Mouse (Mus musculus): ENCODE measurements around the gene Bmpr2. TPM values are rescaled to one million over a fixed set of nuclear protein-coding genes. Genes with fewer than 3 reads are reported as not detected.
"Not testable (repeated sequence)": the region's sequence is repeated elsewhere in the genome, so short reads cannot be mapped to it uniquely, and the experiment has no call there.

The Bmpr2 gene
- 7.8 and 7.9 TPM in 2 replicates for polyA plus RNA-seq (2015; fragmentation: Nextera tagmentation; extraction: Ambion mirVana)

- Histone ChIP-seq H3K4me1 (peaks cover 7% of the 10 kb centered on the region; the same call in 1 of the 2 replicates), H3K9ac (peak within 1 kb of the TSS; percentile 93), H3K27me3 (replicated peaks) (no peaks in the 10 kb centered on the region), H3K27ac (peak within 1 kb of the TSS; percentile 99), H3K4me2 (peak within 1 kb of the TSS; percentile 85), H3K9me3 (no peaks in the 10 kb centered on the region), H3K4me3 (replicated peaks) (peak within 1 kb of the TSS; percentile 87), H3K36me3 (no peaks in the 10 kb centered on the region)
- ATAC-seq (ENCODE audit: insufficient read depth, low FRiP score, low read depth) = peak; percentile 88
- under 1% methylated on average over 66 of the region's 75 CpGs for WGBS
These were observed at the start of gene Bmpr2 for GRCm38 (mm10) chr1:59763164-59763768. Gene Bmpr2 (plus strand): TSS chr1:59763400.

DNA sequence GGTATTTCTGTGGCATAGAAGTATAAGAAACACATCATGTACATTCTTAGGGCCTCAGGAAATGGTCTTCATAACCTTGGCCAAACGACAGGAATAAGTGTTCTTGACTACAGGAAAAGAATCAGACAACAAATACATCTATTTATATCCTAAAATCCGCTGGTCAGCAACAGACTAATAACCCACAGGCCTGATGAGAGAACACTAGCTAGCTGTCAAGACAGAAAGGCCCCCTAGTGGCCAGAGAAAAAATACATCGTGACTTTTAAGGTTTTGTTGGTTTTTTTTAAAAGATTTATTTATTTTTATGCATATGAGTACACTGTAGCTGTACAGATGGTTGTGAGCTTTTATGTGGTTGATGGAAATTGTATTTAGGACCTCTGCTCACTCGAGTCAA is 43.3 kb upstream of the Bmpr2 start:
- WGBS = 32% methylated on average over 4 of the region's 4 CpGs
- no peak overlapping the region for H3K27ac ChIP-seq
- H3K9me3 ChIP-seq = no peaks in the 10 kb centered on the region
- H3K36me3 ChIP-seq = peaks cover 13% of the 10 kb centered on the region; the same call in 1 of the 2 replicates
- no peak overlapping the region for H3K9ac ChIP-seq
- ATAC-seq (ENCODE audit: insufficient read depth, low FRiP score, low read depth) = no peak
- H3K27me3 ChIP-seq (replicated peaks) = no peaks in the 10 kb centered on the region
- no peak overlapping the region for H3K4me3 ChIP-seq (replicated peaks)
- H3K4me2 ChIP-seq = no peak overlapping the region
- H3K4me1 ChIP-seq = no peaks in the 10 kb centered on the region

- Histone ChIP-seq H3K9ac (no peak overlapping the region), H3K27me3 (replicated peaks) (no peaks in the 10 kb centered on the region), H3K36me3 (no peaks in the 10 kb centered on the region), H3K4me3 (replicated peaks) (no peak overlapping the region), H3K4me1 (no peaks in the 10 kb centered on the region), H3K27ac (no peak overlapping the region), H3K9me3 (no peaks in the 10 kb centered on the region), H3K4me2 (no peak overlapping the region)
- ATAC-seq (ENCODE audit: insufficient read depth, low FRiP score, low read depth) = no peak
- 52% methylated on average over 4 of the region's 4 CpGs for WGBS
These were observed 37.5 kb upstream of the Bmpr2 start for GRCm38 (mm10) chr1:59725661-59726060.

DNA sequence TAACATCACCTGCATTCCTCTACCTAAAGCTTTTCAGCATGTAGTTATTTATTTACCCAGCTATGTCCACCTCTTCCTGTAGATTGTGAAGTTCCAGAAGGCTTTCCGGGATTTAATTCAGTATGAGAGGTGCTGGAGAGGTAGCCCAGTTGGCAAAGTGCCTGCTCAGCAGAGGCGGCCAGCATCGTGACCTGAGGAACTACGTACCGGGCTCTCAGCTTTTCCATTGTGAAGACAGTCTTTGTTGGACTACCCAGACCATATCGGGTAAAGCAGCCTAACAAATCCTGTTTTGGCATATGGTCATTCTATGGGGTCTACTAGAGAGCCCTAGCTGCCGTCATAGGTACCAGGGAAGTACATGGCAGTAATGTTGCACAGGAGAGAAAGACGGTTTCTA is 33.1 kb upstream of the Bmpr2 start:
- WGBS = 83% methylated on average over 8 of the region's 8 CpGs
- H3K4me3 ChIP-seq (replicated peaks) = no peak overlapping the region

DNA sequence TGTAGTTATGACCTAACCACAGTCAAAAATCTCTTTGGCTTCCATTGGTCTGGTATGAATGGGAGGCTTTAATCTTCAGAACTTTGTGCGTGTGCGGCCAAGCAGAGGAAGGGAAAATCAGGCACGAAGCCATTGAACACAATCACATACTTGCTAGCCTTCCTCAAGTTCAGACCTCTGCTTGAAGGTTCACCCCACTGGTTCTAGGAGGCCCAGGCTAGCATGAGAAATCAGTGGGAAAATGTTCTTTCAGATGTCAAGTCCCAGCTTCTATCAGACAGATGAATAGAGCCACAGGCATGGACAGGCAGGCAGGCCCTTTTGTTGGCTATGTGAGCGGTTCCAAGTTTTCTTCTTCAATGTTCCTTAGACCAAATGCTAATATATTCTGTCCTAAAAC is 32.5 kb upstream of the Bmpr2 start:
- Histone ChIP-seq H3K4me2 (no peak overlapping the region), H3K27ac (no peak overlapping the region), H3K4me3 (replicated peaks) (no peak overlapping the region), H3K4me1 (no peaks in the 10 kb centered on the region), H3K9me3 (no peaks in the 10 kb centered on the region), H3K27me3 (replicated peaks) (no peaks in the 10 kb centered on the region), H3K9ac (no peak overlapping the region), H3K36me3 (no peaks in the 10 kb centered on the region)
- no peak for ATAC-seq (ENCODE audit: insufficient read depth, low FRiP score, low read depth)
- WGBS = 93% methylated on average over 4 of the region's 4 CpGs

More for the DNA sequence above, 33.1 kb upstream of the Bmpr2 start:
- Histone ChIP-seq H3K27ac (no peak overlapping the region), H3K27me3 (replicated peaks) (no peaks in the 10 kb centered on the region), H3K9me3 (no peaks in the 10 kb centered on the region), H3K4me2 (no peak overlapping the region), H3K9ac (no peak overlapping the region), H3K36me3 (no peaks in the 10 kb centered on the region), H3K4me1 (no peaks in the 10 kb centered on the region)
- ATAC-seq (ENCODE audit: insufficient read depth, low FRiP score, low read depth) = no peak

GRCm38 (mm10) chr1:59734076-59734475 is 29.1 kb upstream of the Bmpr2 start:
- Histone ChIP-seq H3K9ac (no peak overlapping the region), H3K9me3 (no peaks in the 10 kb centered on the region), H3K27me3 (replicated peaks) (no peaks in the 10 kb centered on the region), H3K4me1 (0 out of 2 replicates have a peak, but pooled peaks cover under 1% of the 10 kb centered on the region), H3K36me3 (no peaks in the 10 kb centered on the region), H3K27ac (no peak overlapping the region), H3K4me2 (no peak overlapping the region), H3K4me3 (replicated peaks) (no peak overlapping the region)
- ATAC-seq (ENCODE audit: insufficient read depth, low FRiP score, low read depth) = no peak
- WGBS = 43% methylated on average over 6 of the region's 6 CpGs

DNA sequence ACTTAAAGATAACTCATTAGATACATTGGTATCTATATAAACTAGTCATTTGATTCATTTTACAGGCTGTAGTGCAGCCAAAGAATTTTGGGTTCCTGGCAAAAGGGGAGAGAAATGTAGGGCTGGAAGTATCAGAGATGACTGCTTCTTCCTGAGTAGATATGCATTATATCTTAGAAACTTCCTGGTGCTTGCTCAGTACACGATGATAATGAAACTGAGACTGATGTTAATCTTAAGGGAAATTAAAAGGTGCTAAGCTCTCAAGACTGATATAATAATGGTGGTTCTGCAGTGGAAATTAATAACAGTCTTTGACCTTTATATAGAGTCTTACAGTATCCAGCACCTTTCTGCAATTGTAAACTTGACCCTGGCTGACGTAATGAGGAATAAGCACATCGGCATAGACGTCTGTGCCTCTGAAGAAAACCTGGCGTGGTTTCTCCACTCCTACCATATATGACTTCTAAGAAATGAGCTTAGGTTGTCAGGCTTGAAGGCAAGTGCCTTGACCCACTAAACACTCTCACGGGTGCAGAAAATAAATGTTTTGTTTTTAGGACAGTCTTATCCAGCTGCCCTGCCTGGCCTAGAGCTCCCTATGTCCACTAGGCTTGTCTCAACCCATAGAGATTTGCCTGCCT is 24.3 kb upstream of the Bmpr2 start:
- Histone ChIP-seq H3K9ac (no peak overlapping the region), H3K27me3 (replicated peaks) (no peaks in the 10 kb centered on the region), H3K4me3 (replicated peaks) (no peak overlapping the region), H3K9me3 (no peaks in the 10 kb centered on the region), H3K27ac (no peak overlapping the region), H3K36me3 (no peaks in the 10 kb centered on the region), H3K4me2 (no peak overlapping the region), H3K4me1 (0 out of 2 replicates have a peak, but pooled peaks cover 3% of the 10 kb centered on the region)
- ATAC-seq (ENCODE audit: insufficient read depth, low FRiP score, low read depth) = no peak
- 48% methylated on average over 6 of the region's 6 CpGs for WGBS

DNA sequence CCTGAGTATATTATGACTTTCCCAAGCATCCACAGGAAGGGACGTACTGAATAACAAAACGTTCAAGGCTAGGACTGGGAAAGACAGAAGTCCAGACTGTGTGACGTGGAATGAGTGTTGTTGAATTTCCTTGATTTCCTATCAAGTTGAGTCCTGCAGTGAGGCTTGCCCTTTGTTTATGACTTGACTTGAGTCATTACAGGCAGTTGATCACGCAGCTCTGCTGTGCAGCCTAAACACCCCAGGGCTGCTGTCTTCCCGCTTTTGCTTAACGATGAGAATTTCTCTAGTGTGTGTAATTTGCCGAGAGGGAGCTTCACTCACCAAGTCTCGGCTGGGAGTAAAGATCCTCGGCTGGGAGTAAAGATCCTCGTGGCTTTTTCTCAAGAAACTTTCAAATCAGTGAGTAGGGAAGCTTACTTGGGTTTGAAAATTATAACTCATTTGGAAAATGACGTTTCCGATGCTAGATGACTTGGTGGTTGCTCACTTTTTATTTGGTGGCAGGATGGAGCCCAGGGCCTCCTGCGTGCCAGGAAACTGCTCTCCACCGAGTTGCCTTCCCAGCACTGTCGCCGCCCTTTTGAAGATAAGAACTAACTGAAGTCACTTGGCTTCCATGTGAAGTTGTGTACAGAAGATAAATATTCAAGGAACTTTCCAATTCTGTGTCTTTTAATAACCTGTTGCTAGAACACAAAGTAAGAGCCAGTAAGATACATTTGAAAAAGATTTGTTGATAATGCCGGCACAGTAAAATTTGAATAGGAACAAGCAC is 23.4 kb upstream of the Bmpr2 start:
- H3K9ac ChIP-seq = no peak overlapping the region
- WGBS = 56% methylated on average over 17 of the region's 17 CpGs

DNA sequence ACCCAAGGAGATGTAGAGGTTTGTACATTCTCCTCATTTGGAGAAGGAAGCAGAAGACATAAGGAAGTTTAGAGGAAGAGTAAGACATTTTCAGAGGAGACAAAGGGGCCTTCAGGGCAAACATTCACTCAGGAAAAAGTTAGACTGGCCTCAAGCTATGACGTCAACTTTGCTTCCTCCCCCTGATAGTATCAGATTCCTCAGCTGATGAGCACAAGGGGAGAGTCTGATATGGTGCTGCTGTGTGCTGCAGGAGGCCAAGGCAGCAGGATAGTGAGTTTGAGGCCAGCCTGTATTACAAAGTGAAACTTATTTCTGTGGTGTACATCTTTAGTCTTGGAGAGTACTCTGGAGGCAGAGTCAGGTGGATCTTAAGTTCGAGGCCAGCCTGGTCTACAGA is 14.2 kb upstream of the Bmpr2 start:
- Histone ChIP-seq H3K9ac (no peak overlapping the region), H3K36me3 (no peaks in the 10 kb centered on the region), H3K4me3 (replicated peaks) (no peak overlapping the region), H3K4me1 (no peaks in the 10 kb centered on the region), H3K9me3 (no peaks in the 10 kb centered on the region), H3K27ac (no peak overlapping the region), H3K27me3 (replicated peaks) (no peaks in the 10 kb centered on the region), H3K4me2 (no peak overlapping the region)
- ATAC-seq (ENCODE audit: insufficient read depth, low FRiP score, low read depth) = no peak
- WGBS = 61% methylated on average over 2 of the region's 2 CpGs

More for the DNA sequence above, 23.4 kb upstream of the Bmpr2 start:
- no peaks in the 10 kb centered on the region for H3K27me3 ChIP-seq (replicated peaks)
- H3K36me3 ChIP-seq = no peaks in the 10 kb centered on the region
- H3K27ac ChIP-seq = no peak overlapping the region
- 0 out of 2 replicates have a peak, but pooled peaks cover 3% of the 10 kb centered on the region for H3K4me1 ChIP-seq
- ATAC-seq (ENCODE audit: insufficient read depth, low FRiP score, low read depth) = no peak
- H3K9me3 ChIP-seq = no peaks in the 10 kb centered on the region
- H3K4me3 ChIP-seq (replicated peaks) = no peak overlapping the region
- H3K4me2 ChIP-seq = no peak overlapping the region

DNA sequence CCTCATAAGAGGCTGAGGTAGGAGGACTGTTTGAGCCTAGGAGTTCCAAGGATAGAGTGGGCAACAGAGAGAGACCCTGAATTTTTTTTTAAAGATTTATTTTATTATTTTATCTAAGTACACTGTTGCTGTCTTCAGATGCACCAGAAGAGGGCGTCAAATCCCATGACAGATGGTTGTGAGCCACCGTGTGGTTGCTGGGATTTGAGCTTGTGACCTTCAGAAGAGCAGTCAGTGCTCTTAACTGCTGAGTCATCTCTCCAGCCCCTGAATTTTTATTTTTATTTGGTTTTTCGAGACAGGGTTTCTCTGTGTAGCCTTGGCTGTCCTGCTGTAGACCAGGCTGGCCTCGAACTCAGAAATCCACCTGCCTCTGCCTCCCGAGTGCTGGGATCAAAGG is 13.5 kb upstream of the Bmpr2 start:
- not testable (repeated sequence) for H3K4me3 ChIP-seq (replicated peaks); H3K4me2 ChIP-seq
- WGBS = 71% methylated on average over 5 of the region's 5 CpGs

GRCm38 (mm10) chr1:59755298-59755697 is 7.9 kb upstream of the Bmpr2 start:
- no peak for ATAC-seq (ENCODE audit: insufficient read depth, low FRiP score, low read depth)
- Histone ChIP-seq H3K27ac (no peak overlapping the region), H3K4me1 (no peaks in the 10 kb centered on the region), H3K9me3 (no peaks in the 10 kb centered on the region), H3K27me3 (replicated peaks) (no peaks in the 10 kb centered on the region), H3K9ac (no peak overlapping the region), H3K4me3 (replicated peaks) (no peak overlapping the region), H3K36me3 (no peaks in the 10 kb centered on the region), H3K4me2 (no peak overlapping the region)
- WGBS = 79% methylated on average over 1 of the region's 1 CpGs

More for the DNA sequence above, 13.5 kb upstream of the Bmpr2 start:
- not testable (repeated sequence) for H3K27ac ChIP-seq; H3K36me3 ChIP-seq; H3K9ac ChIP-seq; H3K9me3 ChIP-seq; H3K27me3 ChIP-seq (replicated peaks); ATAC-seq (ENCODE audit: insufficient read depth, low FRiP score, low read depth); H3K4me1 ChIP-seq

DNA sequence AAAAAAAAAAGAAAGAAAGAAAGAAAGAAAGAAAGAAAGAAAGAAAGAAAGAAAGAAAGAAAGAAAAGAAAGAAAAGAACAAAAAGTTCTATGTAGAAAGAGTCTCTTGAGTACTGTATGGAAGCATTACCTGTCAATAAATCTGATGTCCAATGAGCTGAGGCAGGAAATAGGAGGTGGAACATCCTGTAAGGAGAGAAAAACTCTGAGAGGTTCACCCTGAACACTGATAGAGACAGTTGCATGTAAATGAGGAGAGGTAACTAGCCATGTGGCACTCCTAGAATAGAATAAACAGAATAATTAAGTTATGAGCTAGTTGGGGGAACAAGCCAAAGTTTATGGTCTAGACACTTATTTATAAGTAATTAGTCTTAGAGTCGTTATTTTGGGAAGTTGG is 4.9 kb upstream of the Bmpr2 start:
- Histone ChIP-seq H3K4me2 (no peak overlapping the region), H3K9me3 (no peaks in the 10 kb centered on the region), H3K36me3 (no peaks in the 10 kb centered on the region), H3K4me1 (peaks cover 3% of the 10 kb centered on the region; the same call in 1 of the 2 replicates), H3K27ac (no peak overlapping the region), H3K9ac (no peak overlapping the region), H3K4me3 (replicated peaks) (no peak overlapping the region), H3K27me3 (replicated peaks) (no peaks in the 10 kb centered on the region)
- 77% methylated on average over 1 of the region's 1 CpGs for WGBS
- ATAC-seq (ENCODE audit: insufficient read depth, low FRiP score, low read depth) = no peak
